11 mouse cellular contexts compared by ENCODE assay signal in genomic region chr16:18031752-18032151, GRCm38 (mm10). TPM values are rescaled to one million over a fixed set of nuclear protein-coding genes. Genes with fewer than 3 reads are reported as not detected.
DNase-seq lines count a peak whose midpoint lies in the region; ATAC-seq and TF ChIP-seq lines count a peak whose summit lies in the region.
"Had no signal": no experiment of that assay in that cellular context is flagged by ENCODE, and none has a peak within 500 bp of the region (broad histone marks: within the 10 kb centered on the region; RNA-seq: fewer than 3 reads in every experiment).

No protein-coding gene starts in this region.

- no peaks in the 10 kb centered on the region for H3K27me3 ChIP-seq in forebrain, postnatal 0 days (ENCODE audit: insufficient read depth, low read length)
- no peaks in the 10 kb centered on the region; the same call in 1 of the 2 replicates for H3K27me3 ChIP-seq in forebrain, embryonic 16.5 days (replicated peaks; ENCODE audit: control insufficient read depth, insufficient read depth, low read length)
- no peaks in the 10 kb centered on the region for H3K27me3 ChIP-seq in liver, postnatal 0 days (ENCODE audit: insufficient read depth, low read length)
- H3K27me3 ChIP-seq in liver, embryonic 12.5 days (replicated peaks) = peaks cover 12% of the 10 kb centered on the region; the same call in 1 of the 2 replicates
- H3K27me3 ChIP-seq: lung, embryonic 15.5 days had no signal

- H3K4me1 ChIP-seq in forebrain, postnatal 0 days (ENCODE audit: insufficient read depth) = no peaks in the 10 kb centered on the region
- H3K4me1 ChIP-seq in forebrain, embryonic 16.5 days (replicated peaks; ENCODE audit: control insufficient read depth, insufficient read depth, low read length) = no peaks in the 10 kb centered on the region
- H3K4me1 ChIP-seq in liver, postnatal 0 days (ENCODE audit: insufficient read depth) = no peaks in the 10 kb centered on the region
- peaks cover 7% of the 10 kb centered on the region; the same call in 1 of the 2 replicates for H3K4me1 ChIP-seq in liver, embryonic 12.5 days
- H3K4me1 ChIP-seq: lung, embryonic 15.5 days had no signal

- no peak overlapping the region for H3K9ac ChIP-seq in forebrain, postnatal 0 days
- no peak overlapping the region for H3K9ac ChIP-seq in forebrain, embryonic 16.5 days (replicated peaks; ENCODE audit: low read depth, low read length)
- H3K9ac ChIP-seq in liver, postnatal 0 days (replicated peaks) = no peak overlapping the region
- no peak overlapping the region for H3K9ac ChIP-seq in liver, embryonic 12.5 days
- H3K9ac ChIP-seq: lung, embryonic 15.5 days had no signal

- H3K36me3 ChIP-seq in forebrain, postnatal 0 days (ENCODE audit: insufficient read depth) = no peaks in the 10 kb centered on the region
- H3K36me3 ChIP-seq in forebrain, embryonic 16.5 days (ENCODE audit: control insufficient read depth, insufficient read depth) = no peaks in the 10 kb centered on the region
- H3K36me3 ChIP-seq in liver, postnatal 0 days (replicated peaks; ENCODE audit: insufficient read depth, low read length) = no peaks in the 10 kb centered on the region
- no peaks in the 10 kb centered on the region for H3K36me3 ChIP-seq in liver, embryonic 12.5 days
- H3K36me3 ChIP-seq: lung, embryonic 15.5 days had no signal

- TF ChIP-seq CTCF in forebrain, postnatal 0 days (IDR thresholded peaks at IDR 0.05; ENCODE audit: low read depth) = peak; percentile 63
- TF ChIP-seq CTCF in liver, postnatal 0 days (IDR thresholded peaks at IDR 0.05; ENCODE audit: low read depth) = peak; percentile 57

- no peaks in the 10 kb centered on the region for H3K9me3 ChIP-seq in forebrain, postnatal 0 days (ENCODE audit: low read length)
- H3K9me3 ChIP-seq in forebrain, embryonic 16.5 days (ENCODE audit: control insufficient read depth, low read length) = no peaks in the 10 kb centered on the region
- no peaks in the 10 kb centered on the region for H3K9me3 ChIP-seq in liver, postnatal 0 days (ENCODE audit: low read length)
- no peaks in the 10 kb centered on the region for H3K9me3 ChIP-seq in liver, embryonic 12.5 days (replicated peaks)
- H3K9me3 ChIP-seq: lung, embryonic 15.5 days had no signal

- H3K4me2 ChIP-seq in forebrain, postnatal 0 days (ENCODE audit: low read depth) = no peak overlapping the region
- no peak overlapping the region for H3K4me2 ChIP-seq in forebrain, embryonic 16.5 days (ENCODE audit: low read length)
- no peak overlapping the region for H3K4me2 ChIP-seq in liver, postnatal 0 days (ENCODE audit: low read depth, low read length)
- no peak overlapping the region for H3K4me2 ChIP-seq in liver, embryonic 12.5 days
- H3K4me2 ChIP-seq: lung, embryonic 15.5 days had no signal

- TF ChIP-seq EP300 in liver, postnatal 0 days (IDR thresholded peaks at IDR 0.05; ENCODE audit: low read depth) = no peak

- H3K4me3 ChIP-seq in forebrain, postnatal 0 days (ENCODE audit: low read depth, low read length) = no peak overlapping the region
- no peak overlapping the region for H3K4me3 ChIP-seq in forebrain, embryonic 16.5 days (replicated peaks; ENCODE audit: low read length)
- no peak overlapping the region for H3K4me3 ChIP-seq in liver, postnatal 0 days (ENCODE audit: low read depth, low read length)
- H3K4me3 ChIP-seq in liver, embryonic 12.5 days = no peak overlapping the region
- H3K4me3 ChIP-seq: lung, embryonic 15.5 days had no signal

- 48% methylated on average over 2 of the region's 2 CpGs for WGBS in forebrain, postnatal 0 days
- WGBS in forebrain, embryonic 16.5 days = 38% methylated on average over 2 of the region's 2 CpGs
- WGBS in liver, postnatal 0 days (ENCODE audit: insufficient replicate concordance) = 36% methylated on average over 2 of the region's 2 CpGs
- WGBS in liver, embryonic 12.5 days (ENCODE audit: insufficient replicate concordance) = 40% methylated on average over 2 of the region's 2 CpGs

- H3K27ac ChIP-seq in forebrain, postnatal 0 days (ENCODE audit: low read depth, low read length) = no peak overlapping the region
- no peak overlapping the region for H3K27ac ChIP-seq in forebrain, embryonic 16.5 days (ENCODE audit: low read length)
- H3K27ac ChIP-seq in liver, postnatal 0 days (ENCODE audit: low read depth) = no peak overlapping the region
- no peak overlapping the region for H3K27ac ChIP-seq in liver, embryonic 12.5 days
- H3K27ac ChIP-seq: lung, embryonic 15.5 days had no signal

- ATAC-seq in forebrain, postnatal 0 days = no peak; the same call in 1 of the 2 replicates
- no peak for ATAC-seq in forebrain, embryonic 16.5 days
- no peak for ATAC-seq in liver, postnatal 0 days
- ATAC-seq in liver, embryonic 12.5 days = no peak

- peak; percentile 30 for DNase-seq in forebrain, postnatal 0 days
- no peak for DNase-seq in liver, postnatal 0 days
- peak; percentile 29 for DNase-seq in c-Kit-positive CD71-negative TER-119-negative erythroid progenitor cells, embryonic 14.5 days (ENCODE audit: low read depth)
- DNase-seq in retina, postnatal 1 day = peak; percentile 36
- DNase-seq in ovary, postnatal 10 days (ENCODE audit: low spot score) = no peak
- DNase-seq in right cerebral cortex, postnatal 10 days (ENCODE audit: low spot score in 2 of 2) = no peak
- DNase-seq: heart, adult 11 months; right cerebral cortex, postnatal 25 days had no signal

RNA-seq across cellular contexts. Expression of gene Dgcr6, which starts 20.9 kb away (rescaled TPM):
- 64.2 and 66.9 TPM in 2 replicates for total RNA-seq in forebrain, postnatal 0 days (2014; rRNA removed)
- 171 and 177 TPM in 2 replicates for polyA plus RNA-seq in forebrain, postnatal 0 days (2015; fragmentation: Nextera tagmentation; extraction: Ambion mirVana)
- 145 and 156 TPM in 2 replicates for polyA plus RNA-seq in forebrain, embryonic 16.5 days (2015; fragmentation: Nextera tagmentation; extraction: Ambion mirVana)
- polyA plus RNA-seq in liver, postnatal 0 days (2015; fragmentation: Nextera tagmentation; extraction: Ambion mirVana) = 23.2 and 24.4 TPM in 2 replicates
- polyA plus RNA-seq in liver, embryonic 12.5 days (2016; fragmentation: Nextera tagmentation; extraction: Ambion mirVana) = 40.4 and 40.5 TPM in 2 replicates

RNA-seq across cellular contexts. Expression of gene Vpreb2, which starts 51.5 kb away (rescaled TPM):
- total RNA-seq in forebrain, postnatal 0 days (2014; rRNA removed) = not detected in 2 replicates
- not detected in 2 replicates for polyA plus RNA-seq in forebrain, postnatal 0 days (2015; fragmentation: Nextera tagmentation; extraction: Ambion mirVana)
- not detected in 2 replicates for polyA plus RNA-seq in forebrain, embryonic 16.5 days (2015; fragmentation: Nextera tagmentation; extraction: Ambion mirVana)
- polyA plus RNA-seq in liver, postnatal 0 days (2015; fragmentation: Nextera tagmentation; extraction: Ambion mirVana) = 2.6 TPM in 2 replicates
- not detected in 2 replicates for polyA plus RNA-seq in liver, embryonic 12.5 days (2016; fragmentation: Nextera tagmentation; extraction: Ambion mirVana)
- polyA plus RNA-seq: lung, embryonic 15.5 days had no signal

RNA-seq across cellular contexts. Expression of gene Prodh, which starts 58.3 kb away (rescaled TPM):
- total RNA-seq in forebrain, postnatal 0 days (2014; rRNA removed) = 4.4 and 8.4 TPM in 2 replicates
- 4.0 and 4.9 TPM in 2 replicates for polyA plus RNA-seq in forebrain, postnatal 0 days (2015; fragmentation: Nextera tagmentation; extraction: Ambion mirVana)
- 4.1 and 4.2 TPM in 2 replicates for polyA plus RNA-seq in forebrain, embryonic 16.5 days (2015; fragmentation: Nextera tagmentation; extraction: Ambion mirVana)
- 2.9 and 3.0 TPM in 2 replicates for polyA plus RNA-seq in liver, postnatal 0 days (2015; fragmentation: Nextera tagmentation; extraction: Ambion mirVana)
- 8.6 and 10.1 TPM in 2 replicates for polyA plus RNA-seq in liver, embryonic 12.5 days (2016; fragmentation: Nextera tagmentation; extraction: Ambion mirVana)

Comparison
In these comparisons a context has a peak if more than half of its experiments do, and no peak if none do; other contexts are left out.
1. DNase-seq: peak in forebrain, postnatal 0 days (single experiment), c-Kit-positive CD71-negative TER-119-negative erythroid progenitor cells, embryonic 14.5 days (single experiment) and retina, postnatal 1 day (single experiment); none in liver, postnatal 0 days (single experiment), ovary, postnatal 10 days (single experiment) and right cerebral cortex, postnatal 10 days (0 of 2).